Mouse (Mus musculus): ENCODE results near the gene Misp. TPM values are rescaled to one million over a fixed set of nuclear protein-coding genes. Genes with fewer than 3 reads are reported as not detected.

Misp gene
- total RNA-seq, 1 experiment from 2014 or later, result not detected

- no peak for ATAC-seq (replicated peaks in 1 of 2; ENCODE audit: insufficient read depth in 1 of 2, low FRiP score in 2 of 2, low TSS enrichment in 1 of 2, low read depth in 1 of 2, poor library complexity in 2 of 2, severe bottlenecking in 2 of 2)
Observed at GRCm38 (mm10) chr10:79792339-79793040, 28.3 kb upstream of the Misp start.

GRCm38 (mm10) chr10:79793051-79793737 is 27.6 kb upstream of the Misp start, which contains the start of gene Palm:
Gene Palm, plus strand, starts transcription at chr10:79793572.
- ATAC-seq (replicated peaks in 1 of 2; ENCODE audit: insufficient read depth in 1 of 2, low FRiP score in 2 of 2, low TSS enrichment in 1 of 2, low read depth in 1 of 2, poor library complexity in 2 of 2, severe bottlenecking in 2 of 2), result peak in 1 of 2 experiments; percentile 46; a peak in 1 of 4 replicates

- no peak for ATAC-seq (replicated peaks in 1 of 2; ENCODE audit: insufficient read depth in 1 of 2, low FRiP score in 2 of 2, low TSS enrichment in 1 of 2, low read depth in 1 of 2, poor library complexity in 2 of 2, severe bottlenecking in 2 of 2)
Observed at GRCm38 (mm10) chr10:79793738-79794490, 26.9 kb upstream of the Misp start.

GRCm38 (mm10) chr10:79794491-79794931 is 26.3 kb upstream of the Misp start:
- no peak for ATAC-seq (replicated peaks in 1 of 2; ENCODE audit: insufficient read depth in 1 of 2, low FRiP score in 2 of 2, low TSS enrichment in 1 of 2, low read depth in 1 of 2, poor library complexity in 2 of 2, severe bottlenecking in 2 of 2)

- no peak for ATAC-seq (replicated peaks in 1 of 2; ENCODE audit: insufficient read depth in 1 of 2, low FRiP score in 2 of 2, low TSS enrichment in 1 of 2, low read depth in 1 of 2, poor library complexity in 2 of 2, severe bottlenecking in 2 of 2)
Observed at GRCm38 (mm10) chr10:79795905-79796304, 24.9 kb upstream of the Misp start.

GRCm38 (mm10) chr10:79797326-79797725 is 23.5 kb upstream of the Misp start:
- ATAC-seq (replicated peaks in 1 of 2; ENCODE audit: insufficient read depth in 1 of 2, low FRiP score in 2 of 2, low TSS enrichment in 1 of 2, low read depth in 1 of 2, poor library complexity in 2 of 2, severe bottlenecking in 2 of 2), result no peak

- peak; percentile 51 to 71 for ATAC-seq (replicated peaks in 1 of 2; ENCODE audit: insufficient read depth in 1 of 2, low FRiP score in 2 of 2, low TSS enrichment in 1 of 2, low read depth in 1 of 2, poor library complexity in 2 of 2, severe bottlenecking in 2 of 2)
Observed at GRCm38 (mm10) chr10:79798289-79798928, 22.4 kb upstream of the Misp start.

- no peak for ATAC-seq (replicated peaks in 1 of 2; ENCODE audit: insufficient read depth in 1 of 2, low FRiP score in 2 of 2, low TSS enrichment in 1 of 2, low read depth in 1 of 2, poor library complexity in 2 of 2, severe bottlenecking in 2 of 2)
Observed at GRCm38 (mm10) chr10:79800508-79800907, 20.3 kb upstream of the Misp start.

- no peak for ATAC-seq (replicated peaks in 1 of 2; ENCODE audit: insufficient read depth in 1 of 2, low FRiP score in 2 of 2, low TSS enrichment in 1 of 2, low read depth in 1 of 2, poor library complexity in 2 of 2, severe bottlenecking in 2 of 2)
Observed at GRCm38 (mm10) chr10:79801837-79802236, 19.0 kb upstream of the Misp start.

- no peak for ATAC-seq (replicated peaks in 1 of 2; ENCODE audit: insufficient read depth in 1 of 2, low FRiP score in 2 of 2, low TSS enrichment in 1 of 2, low read depth in 1 of 2, poor library complexity in 2 of 2, severe bottlenecking in 2 of 2)
Observed at GRCm38 (mm10) chr10:79802331-79802971, 18.3 kb upstream of the Misp start.

GRCm38 (mm10) chr10:79803716-79804323 is 17.0 kb upstream of the Misp start:
- no peak for ATAC-seq (replicated peaks in 1 of 2; ENCODE audit: insufficient read depth in 1 of 2, low FRiP score in 2 of 2, low TSS enrichment in 1 of 2, low read depth in 1 of 2, poor library complexity in 2 of 2, severe bottlenecking in 2 of 2)

GRCm38 (mm10) chr10:79805636-79806035 is 15.2 kb upstream of the Misp start:
- ATAC-seq (replicated peaks in 1 of 2; ENCODE audit: insufficient read depth in 1 of 2, low FRiP score in 2 of 2, low TSS enrichment in 1 of 2, low read depth in 1 of 2, poor library complexity in 2 of 2, severe bottlenecking in 2 of 2), result no peak

GRCm38 (mm10) chr10:79806331-79806730 is 14.5 kb upstream of the Misp start:
- ATAC-seq (replicated peaks in 1 of 2; ENCODE audit: insufficient read depth in 1 of 2, low FRiP score in 2 of 2, low TSS enrichment in 1 of 2, low read depth in 1 of 2, poor library complexity in 2 of 2, severe bottlenecking in 2 of 2), result no peak

- ATAC-seq (replicated peaks in 1 of 2; ENCODE audit: insufficient read depth in 1 of 2, low FRiP score in 2 of 2, low TSS enrichment in 1 of 2, low read depth in 1 of 2, poor library complexity in 2 of 2, severe bottlenecking in 2 of 2), result no peak
Observed at GRCm38 (mm10) chr10:79806972-79807371, 13.8 kb upstream of the Misp start.

- no peak for ATAC-seq (replicated peaks in 1 of 2; ENCODE audit: insufficient read depth in 1 of 2, low FRiP score in 2 of 2, low TSS enrichment in 1 of 2, low read depth in 1 of 2, poor library complexity in 2 of 2, severe bottlenecking in 2 of 2)
Observed at GRCm38 (mm10) chr10:79807826-79808225, 13.0 kb upstream of the Misp start.

GRCm38 (mm10) chr10:79808728-79809127 is 12.1 kb upstream of the Misp start:
- ATAC-seq (replicated peaks in 1 of 2; ENCODE audit: insufficient read depth in 1 of 2, low FRiP score in 2 of 2, low TSS enrichment in 1 of 2, low read depth in 1 of 2, poor library complexity in 2 of 2, severe bottlenecking in 2 of 2), result no peak
